Mouse (Mus musculus) neural tube, embryonic 11.5 days (tissue): Measurements from ENCODE around the gene Gm17349. TPM values are rescaled to one million over a fixed set of nuclear protein-coding genes. Genes with fewer than 3 reads are reported as not detected.

Experiments used
- ATAC-seq: fragments of 200-750 bp; cut with Nextera tagmentation; 2 replicates; pipeline ENCODE4 v1.8.0; 2017; ENCODE audit warnings: moderate number of reproducible peaks, mild to moderate bottlenecking, moderate TSS enrichment, moderate library complexity; ENCODE audit not compliant: insufficient read depth, low FRiP score, low TSS enrichment
- DNase-seq: peaks from one replicate; pipeline ENCODE4 v3.0.0-alpha.2; 2015; ENCODE audit warnings: low spot score
- H3K27ac ChIP-seq: fragments of 300-500 bp; sonication (generic); 2 replicates; pipeline ENCODE4 v1.5.1; 2014; ENCODE audit warnings: low read depth, mild to moderate bottlenecking, low read length
- H3K27me3 ChIP-seq: fragments of 300-500 bp; sonication (generic); 2 replicates; pipeline ENCODE4 v1.6.1; 2014; ENCODE audit warnings: mild to moderate bottlenecking, low read length, mixed read lengths; ENCODE audit not compliant: control insufficient read depth, insufficient read depth
- H3K36me3 ChIP-seq: fragments of 300-500 bp; sonication (generic); 2 replicates; pipeline ENCODE4 v1.6.1; 2014; ENCODE audit warnings: mild to moderate bottlenecking, low read length, moderate library complexity, mixed read lengths; ENCODE audit not compliant: control insufficient read depth, insufficient read depth
- H3K4me1 ChIP-seq: fragments of 300-500 bp; sonication (generic); 2 replicates; pipeline ENCODE4 v1.6.1; 2014; ENCODE audit warnings: low read length, mixed read lengths; ENCODE audit not compliant: control insufficient read depth, insufficient read depth
- H3K4me2 ChIP-seq: fragments of 300-500 bp; sonication (generic); 2 replicates; pipeline ENCODE4 v1.6.1; 2014; ENCODE audit warnings: low read depth, mild to moderate bottlenecking, moderate library complexity
- H3K4me3 ChIP-seq: fragments of 300-500 bp; sonication (generic); 2 replicates; pipeline ENCODE4 v1.5.1; 2014; ENCODE audit warnings: low read depth, low read length
- H3K9ac ChIP-seq: fragments of 300-500 bp; sonication (generic); 2 replicates; pipeline ENCODE4 v1.6.1; 2014; ENCODE audit warnings: mild to moderate bottlenecking, low read length
- H3K9me3 ChIP-seq: fragments of 300-500 bp; sonication (generic); 2 replicates; pipeline ENCODE4 v1.6.1; 2016; ENCODE audit warnings: low read length; ENCODE audit not compliant: control insufficient read depth
- WGBS: fragments of 180-500 bp; shearing (Covaris S2); extraction: QIAGEN DNeasy Blood & Tissue Kit; methylation state at CpG from one replicate; pipeline ENCODE4 v1.1.7; 2014; 5-methylcytosine and 5-hydroxymethylcytosine counted together
- polyA plus RNA-seq: library from polyadenylated mRNA; unstranded; fragments of >200 nt; fragmentation: Nextera tagmentation; extraction: Ambion mirVana; gene quantifications from 2 replicates; pipeline ENCODE4 v1.2.1, GENCODE M21; 2014

The Gm17349 gene
- polyA plus RNA-seq, 1 experiment from 2014 or later, result not detected

- Histone ChIP-seq H3K36me3 (no peaks in the 10 kb centered on the region), H3K9me3 (no peaks in the 10 kb centered on the region), H3K27ac (no peak overlapping the region), H3K9ac (no peak overlapping the region), H3K4me1 (no peaks in the 10 kb centered on the region; the same call in 1 of the 2 replicates), H3K27me3 (no peaks in the 10 kb centered on the region), H3K4me2 (no peak overlapping the region), H3K4me3 (no peak overlapping the region)
- ATAC-seq (no peak), DNase-seq (no peak)
- 34% methylated on average over 2 of the region's 2 CpGs for WGBS
These were observed 8.0 kb downstream of the Gm17349 start for GRCm38 (mm10) chr15:99697309-99697708.

DNA sequence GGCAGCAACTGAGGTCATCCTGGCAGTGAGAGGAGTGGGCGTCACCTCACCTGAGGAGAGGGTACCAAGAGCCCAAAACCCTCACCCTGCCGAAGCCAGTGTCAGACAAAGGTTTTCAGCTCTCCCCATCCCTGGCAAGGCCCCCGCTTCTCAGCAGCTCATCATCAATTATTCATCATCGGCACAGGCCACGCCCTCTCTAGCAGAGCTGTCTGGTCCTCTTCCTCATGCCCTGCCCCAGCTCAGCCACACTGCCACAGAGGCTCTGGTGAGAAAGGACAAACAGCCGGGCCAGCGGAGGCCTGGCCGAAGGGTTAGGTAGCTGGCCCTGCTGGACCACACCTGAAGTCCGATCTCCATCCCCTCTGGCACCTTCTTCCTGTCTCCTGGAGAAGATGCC is 13.3 kb downstream of the Gm17349 start:
- no peak overlapping the region for H3K4me3 ChIP-seq

DNA sequence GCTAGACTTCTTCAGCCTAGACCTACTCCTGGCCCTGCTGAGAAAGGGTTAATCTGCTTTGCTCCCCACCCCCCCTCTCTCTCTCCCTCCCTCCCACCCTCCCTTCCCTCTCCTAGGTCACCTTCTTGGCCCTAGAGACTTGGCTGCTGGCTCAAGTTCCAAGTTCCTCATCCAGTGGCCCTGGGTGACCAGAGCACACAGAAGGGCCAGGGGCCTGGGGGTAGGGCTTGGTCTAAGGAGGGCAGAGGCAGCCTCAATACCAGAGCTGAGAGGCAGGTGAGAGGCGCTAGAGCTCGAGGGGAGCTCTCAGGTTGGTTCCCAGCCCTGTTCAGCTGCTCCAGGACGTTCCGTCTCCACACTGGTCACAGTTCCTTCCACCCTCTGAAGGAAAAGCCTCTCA is 14.4 kb downstream of the Gm17349 start:
- 26% methylated on average over 4 of the region's 4 CpGs for WGBS
- H3K4me1 ChIP-seq, result peaks cover 5% of the 10 kb centered on the region
- no peaks in the 10 kb centered on the region for H3K9me3 ChIP-seq
- H3K4me2 ChIP-seq, result no peak overlapping the region
- no peak for DNase-seq
- no peaks in the 10 kb centered on the region for H3K36me3 ChIP-seq
- no peak for ATAC-seq
- no peak overlapping the region for H3K9ac ChIP-seq
- H3K4me3 ChIP-seq, result no peak overlapping the region
- H3K27ac ChIP-seq, result no peak overlapping the region
- no peaks in the 10 kb centered on the region for H3K27me3 ChIP-seq

More for the DNA sequence above, 13.3 kb downstream of the Gm17349 start:
- 0 out of 2 replicates have a peak overlapping the region, but pooled peaks have one; percentile 4 for H3K27ac ChIP-seq
- H3K9me3 ChIP-seq, result no peaks in the 10 kb centered on the region
- peak overlapping the region; percentile 15 for H3K9ac ChIP-seq
- peak; percentile 50; the same call in 1 of the 2 replicates for ATAC-seq
- H3K36me3 ChIP-seq, result no peaks in the 10 kb centered on the region
- H3K27me3 ChIP-seq, result no peaks in the 10 kb centered on the region
- DNase-seq, result no peak
- 48% methylated on average over 9 of the region's 9 CpGs for WGBS
- H3K4me1 ChIP-seq, result peaks cover 5% of the 10 kb centered on the region
- peak overlapping the region; percentile 1; the same call in 1 of the 2 replicates for H3K4me2 ChIP-seq

GRCm38 (mm10) chr15:99688712-99689111 is 16.6 kb downstream of the Gm17349 start:
- ATAC-seq, result no peak
- no peaks in the 10 kb centered on the region for H3K36me3 ChIP-seq
- no peak overlapping the region for H3K27ac ChIP-seq
- peak; percentile 65 for DNase-seq
- peaks cover 5% of the 10 kb centered on the region for H3K4me1 ChIP-seq
- no peaks in the 10 kb centered on the region for H3K9me3 ChIP-seq
- H3K9ac ChIP-seq, result no peak overlapping the region
- H3K4me3 ChIP-seq, result no peak overlapping the region
- 9% methylated on average over 4 of the region's 4 CpGs for WGBS
- no peak overlapping the region for H3K4me2 ChIP-seq
- no peaks in the 10 kb centered on the region for H3K27me3 ChIP-seq

DNA sequence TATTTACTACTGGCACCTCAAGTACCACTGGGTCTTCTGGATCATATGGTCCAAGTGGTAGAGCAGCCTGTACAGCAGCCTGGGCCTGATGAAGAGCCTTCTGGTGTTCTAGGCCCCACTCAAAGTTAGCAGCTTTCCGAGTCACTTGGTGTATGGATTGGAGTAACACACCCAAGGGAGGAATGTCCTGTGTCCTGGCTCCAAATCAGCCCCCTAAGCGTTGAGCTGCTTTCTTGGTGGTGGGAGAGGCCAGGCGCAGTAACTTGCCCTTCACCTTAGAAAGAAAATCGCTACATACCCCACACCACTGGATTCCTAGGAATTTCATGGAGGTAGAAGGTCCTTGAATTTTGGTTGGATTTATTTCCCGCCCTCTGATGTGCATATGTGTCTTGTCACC is 21.1 kb downstream of the Gm17349 start:
- 90% methylated on average over 5 of the region's 5 CpGs for WGBS
- DNase-seq, result no peak
- H3K27me3 ChIP-seq, result no peaks in the 10 kb centered on the region

GRCm38 (mm10) chr15:99682880-99683279 is 22.4 kb downstream of the Gm17349 start:
- Histone ChIP-seq H3K4me2 (no peak overlapping the region), H3K9me3 (no peaks in the 10 kb centered on the region), H3K36me3 (no peaks in the 10 kb centered on the region), H3K4me3 (no peak overlapping the region), H3K27ac (no peak overlapping the region), H3K9ac (no peak overlapping the region), H3K4me1 (no peaks in the 10 kb centered on the region; the same call in 1 of the 2 replicates), H3K27me3 (no peaks in the 10 kb centered on the region)
- ATAC-seq (no peak), DNase-seq (no peak)
- 93% methylated on average over 7 of the region's 7 CpGs for WGBS

More for the DNA sequence above, 21.1 kb downstream of the Gm17349 start:
- no peak overlapping the region for H3K4me2 ChIP-seq
- ATAC-seq, result no peak
- no peak overlapping the region for H3K4me3 ChIP-seq
- no peaks in the 10 kb centered on the region for H3K36me3 ChIP-seq
- no peaks in the 10 kb centered on the region for H3K9me3 ChIP-seq
- no peak overlapping the region for H3K9ac ChIP-seq
- no peaks in the 10 kb centered on the region for H3K4me1 ChIP-seq
- H3K27ac ChIP-seq, result no peak overlapping the region

GRCm38 (mm10) chr15:99679008-99679407 is 26.3 kb downstream of the Gm17349 start:
- 48% methylated on average over 7 of the region's 7 CpGs for WGBS
- peaks cover 3% of the 10 kb centered on the region; the same call in 1 of the 2 replicates for H3K4me1 ChIP-seq

DNA sequence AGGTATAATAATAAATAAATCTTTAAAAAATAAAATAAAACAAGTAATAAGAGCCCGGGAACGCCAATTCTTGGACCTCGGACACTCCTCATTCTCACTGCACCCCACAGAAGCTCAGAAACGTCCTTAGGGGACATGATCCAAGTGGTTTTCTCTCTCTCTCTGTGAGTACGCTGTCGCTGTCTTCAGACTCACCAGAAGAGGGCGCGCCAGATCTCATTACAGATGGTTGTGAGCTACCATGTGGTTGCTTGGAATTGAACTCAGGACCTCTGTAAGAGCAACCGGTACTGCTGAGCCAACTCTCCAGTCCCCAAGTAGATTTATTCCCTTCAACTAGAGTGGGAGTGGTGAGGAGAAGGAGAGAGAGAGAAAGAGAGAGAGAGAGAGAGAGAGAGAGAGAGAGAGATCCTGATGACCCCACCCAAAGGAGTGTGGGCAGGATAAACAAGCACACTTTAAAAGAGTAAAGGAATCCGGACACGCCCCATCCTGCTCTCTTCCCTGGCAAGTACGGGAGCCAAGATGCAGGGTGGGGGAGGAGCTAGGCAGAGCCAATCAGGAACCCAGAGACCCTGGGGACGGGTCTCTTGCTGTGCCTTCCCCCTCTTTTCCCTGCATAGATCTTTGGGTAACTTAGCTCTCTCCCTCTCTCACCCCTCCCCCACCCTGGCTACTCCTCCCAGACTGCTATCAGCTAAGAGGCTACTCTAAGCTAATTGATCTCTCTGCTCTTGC is 27.1 kb downstream of the Gm17349 start:
- Histone ChIP-seq H3K36me3 (no peaks in the 10 kb centered on the region), H3K9me3 (no peaks in the 10 kb centered on the region), H3K27ac (no peak overlapping the region), H3K4me1 (peaks cover 3% of the 10 kb centered on the region; the same call in 1 of the 2 replicates), H3K27me3 (no peaks in the 10 kb centered on the region), H3K9ac (no peak overlapping the region), H3K4me3 (no peak overlapping the region), H3K4me2 (no peak overlapping the region)
- ATAC-seq, result peak; percentile 53; the same call in 1 of the 2 replicates
- no peak for DNase-seq
- 9% methylated on average over 13 of the region's 13 CpGs for WGBS

More at GRCm38 (mm10) chr15:99679008-99679407, 26.3 kb downstream of the Gm17349 start:
- no peaks in the 10 kb centered on the region for H3K36me3 ChIP-seq
- no peaks in the 10 kb centered on the region for H3K27me3 ChIP-seq
- DNase-seq (no peak), ATAC-seq (no peak)
- H3K9me3 ChIP-seq, result no peaks in the 10 kb centered on the region
- H3K4me3 ChIP-seq, result no peak overlapping the region
- no peak overlapping the region for H3K4me2 ChIP-seq
- H3K9ac ChIP-seq, result no peak overlapping the region
- H3K27ac ChIP-seq, result no peak overlapping the region

GRCm38 (mm10) chr15:99677089-99677488 is 28.2 kb downstream of the Gm17349 start:
- H3K4me2 ChIP-seq, result no peak overlapping the region

More at GRCm38 (mm10) chr15:99677089-99677488, 28.2 kb downstream of the Gm17349 start:
- Histone ChIP-seq H3K36me3 (no peaks in the 10 kb centered on the region), H3K27ac (peak overlapping the region; percentile 34; the same call in 1 of the 2 replicates), H3K4me3 (no peak overlapping the region), H3K9ac (no peak overlapping the region), H3K9me3 (no peaks in the 10 kb centered on the region), H3K27me3 (no peaks in the 10 kb centered on the region; the same call in 1 of the 2 replicates), H3K4me1 (peaks cover 3% of the 10 kb centered on the region; the same call in 1 of the 2 replicates)
- ATAC-seq (peak; percentile 74), DNase-seq (peak; percentile 61)
- WGBS, result 38% methylated on average over 8 of the region's 8 CpGs
